Comparison of ENCODE assay signal across 16 mouse cellular contexts in the genomic region with DNA sequence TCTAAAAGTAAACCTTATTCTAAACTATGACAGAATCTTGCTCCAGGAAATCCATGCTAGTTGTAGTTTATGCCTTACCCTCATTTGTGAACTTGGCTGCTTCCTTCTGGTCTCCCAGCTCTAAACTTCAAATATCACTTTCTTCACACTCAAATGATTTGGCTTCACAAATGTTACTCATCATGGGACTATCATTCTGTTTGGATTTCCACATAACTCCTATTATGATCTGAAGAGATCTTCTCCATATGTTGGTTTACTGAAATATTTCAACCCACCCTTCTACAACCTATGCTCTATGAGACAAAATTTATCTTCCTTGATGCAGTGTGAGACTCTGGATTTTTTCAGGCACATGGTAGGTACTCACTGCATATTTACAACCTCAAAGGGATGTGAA.
"Had no signal": no experiment of that assay in that cellular context is flagged by ENCODE, and none has a peak within 500 bp of the region (broad histone marks: within the 10 kb centered on the region; RNA-seq: fewer than 3 reads in every experiment).

No protein-coding gene starts in this region.

- H3K27me3 ChIP-seq: neural tube, embryonic 13.5 days; neural tube, embryonic 15.5 days; stomach, embryonic 15.5 days had no signal

- H3K9me3 ChIP-seq: neural tube, embryonic 13.5 days; neural tube, embryonic 15.5 days; stomach, embryonic 15.5 days had no signal

- H3K27ac ChIP-seq: neural tube, embryonic 13.5 days; neural tube, embryonic 15.5 days; stomach, embryonic 15.5 days; stomach, postnatal 0 days had no signal

- H3K4me3 ChIP-seq: neural tube, embryonic 13.5 days; neural tube, embryonic 15.5 days; stomach, embryonic 15.5 days had no signal

- H3K36me3 ChIP-seq: neural tube, embryonic 13.5 days; neural tube, embryonic 15.5 days; stomach, embryonic 15.5 days had no signal

- H3K9ac ChIP-seq: neural tube, embryonic 13.5 days; neural tube, embryonic 15.5 days; stomach, embryonic 15.5 days had no signal

- DNase-seq: retina, postnatal 1 day; right cerebral cortex, adult 18-20 months; right cerebral cortex, postnatal 14 days; right cerebral cortex, postnatal 25 days; right cerebral cortex, postnatal 4 days; spleen, adult 18-20 months; thymus, adult 18-20 months; thymus, adult 2 months; thymus, postnatal 14 days; thymus, postnatal 25 days; thymus, postnatal 36 days; thymus, postnatal 4 days had no signal

- H3K4me1 ChIP-seq: neural tube, embryonic 13.5 days; neural tube, embryonic 15.5 days; stomach, embryonic 15.5 days had no signal

- H3K4me2 ChIP-seq: neural tube, embryonic 13.5 days; neural tube, embryonic 15.5 days; stomach, embryonic 15.5 days had no signal
